Mouse (Mus musculus) erythroid progenitor cell, adult 5-6 weeks (primary cell): ENCODE results near the gene Lysmd2. TPM values are rescaled to one million over a fixed set of nuclear protein-coding genes. Genes with fewer than 3 reads are reported as not detected.

Source experiments
- total RNA-seq, 2 experiments: library from RNA; stranded (forward) in 1 of 2; stranded (reverse) in 1 of 2; fragments of 150-400 nt in 1 of 2; fragments of 186-747, 209-891 nt in 1 of 2; gene quantifications; 2 replicates each; pipeline versions ENCODE4 v1.2.3 to v1.2.4; 2015 to 2017; ENCODE audit warnings: low replicate concordance in 2 of 2

Lysmd2 gene
- total RNA-seq, 2 experiments from 2014 or later, result not detected

Other genes with a start within 250 kb of the Lysmd2 start
- 7.1 and 8.3 TPM in 2 replicates for gene Mapk6, start 215.7 kb upstream of the Lysmd2 start, total RNA-seq (2015; ENCODE audit: low replicate concordance)
- 4.1 and 6.8 TPM in 2 replicates for gene Mapk6, start 215.7 kb upstream of the Lysmd2 start, total RNA-seq (2017; ENCODE audit: low replicate concordance)
- gene Leo1, start 184.2 kb upstream of the Lysmd2 start, total RNA-seq (2015; ENCODE audit: low replicate concordance), result 4.6 and 7.9 TPM in 2 replicates
- gene Leo1, start 184.2 kb upstream of the Lysmd2 start, total RNA-seq (2017; ENCODE audit: low replicate concordance), result 9.8 and 17.5 TPM in 2 replicates
- 10.9 and 16.2 TPM in 2 replicates for gene Tmod3, start 66.1 kb upstream of the Lysmd2 start, total RNA-seq (2015; ENCODE audit: low replicate concordance)
- gene Tmod3, start 66.1 kb upstream of the Lysmd2 start, total RNA-seq (2017; ENCODE audit: low replicate concordance), result 16.9 and 42.4 TPM in 2 replicates
- not detected in 2 replicates for gene Tmod2, start 14.4 kb upstream of the Lysmd2 start, total RNA-seq (2015; ENCODE audit: low replicate concordance)
- gene Tmod2, start 14.4 kb upstream of the Lysmd2 start, total RNA-seq (2017; ENCODE audit: low replicate concordance), result not detected in 2 replicates
- gene Scg3, start 58.3 kb downstream of the Lysmd2 start, total RNA-seq (2015; ENCODE audit: low replicate concordance), result not detected in 2 replicates
- gene Scg3, start 58.3 kb downstream of the Lysmd2 start, total RNA-seq (2017; ENCODE audit: low replicate concordance), result not detected in 2 replicates
- not detected in 2 replicates for gene Bmp5, start 149.6 kb downstream of the Lysmd2 start, total RNA-seq (2015; ENCODE audit: low replicate concordance)
- 0.30 TPM in 1 of 2 replicates, not detected in the other for gene Bmp5, start 149.6 kb downstream of the Lysmd2 start, total RNA-seq (2017; ENCODE audit: low replicate concordance)